Mouse (Mus musculus) urinary bladder, postnatal 36 days (tissue): ENCODE results near the gene Vwf.

Source experiments
- DNase-seq, 2 experiments: peaks; one replicate each; pipeline ENCODE4 v3.0.0; 2022; ENCODE audit warnings: low spot score in 2 of 2, mixed read lengths in 1 of 2

The Vwf gene

GRCm38 (mm10) chr6:125622434-125622833 is 75.9 kb downstream of the Vwf start:
- no peak for DNase-seq

- no peak for DNase-seq
These were observed 93.9 kb downstream of the Vwf start for GRCm38 (mm10) chr6:125640486-125640885.

DNA sequence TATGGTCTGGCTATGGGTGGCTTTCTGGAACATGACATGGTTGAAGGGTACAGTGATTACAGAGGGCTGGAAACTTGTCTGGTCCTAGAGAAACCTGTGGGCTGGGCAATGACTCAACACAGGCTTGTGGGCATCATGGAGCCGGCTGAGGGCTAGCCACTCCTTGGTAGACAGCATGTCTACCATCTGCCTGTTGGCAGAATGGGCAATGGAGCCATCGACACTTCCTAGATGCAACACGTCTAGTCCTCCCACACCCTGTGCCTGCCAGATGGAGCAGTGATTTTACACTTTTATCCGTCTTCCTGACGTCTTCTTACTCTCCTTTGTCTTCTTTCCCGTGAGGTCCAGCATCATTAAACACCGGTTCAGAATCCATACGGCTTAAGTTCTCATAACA is 94.6 kb downstream of the Vwf start:
- DNase-seq, result no peak

- no peak for DNase-seq
These were observed 102.4 kb downstream of the Vwf start for GRCm38 (mm10) chr6:125648964-125649363.

GRCm38 (mm10) chr6:125651335-125651734 is 104.8 kb downstream of the Vwf start:
- DNase-seq, result no peak

- DNase-seq, result peak in 1 of 2 experiments; percentile 16
These were observed 106.8 kb downstream of the Vwf start for GRCm38 (mm10) chr6:125653416-125653815.

DNA sequence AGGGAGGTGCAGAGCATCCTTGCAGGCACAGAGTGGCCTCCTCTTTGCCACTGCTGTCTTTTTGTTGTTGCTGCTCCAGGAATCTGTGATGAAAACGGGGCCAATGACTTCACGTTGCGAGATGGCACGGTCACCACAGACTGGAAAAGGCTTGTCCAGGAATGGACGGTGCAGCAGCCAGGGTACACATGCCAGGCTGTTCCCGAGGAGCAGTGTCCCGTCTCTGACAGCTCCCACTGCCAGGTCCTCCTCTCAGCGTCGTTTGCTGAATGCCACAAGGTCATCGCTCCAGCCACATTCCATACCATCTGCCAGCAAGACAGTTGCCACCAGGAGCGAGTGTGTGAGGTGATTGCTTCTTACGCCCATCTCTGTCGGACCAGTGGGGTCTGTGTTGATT is 110.3 kb downstream of the Vwf start:
- no peak for DNase-seq

DNA sequence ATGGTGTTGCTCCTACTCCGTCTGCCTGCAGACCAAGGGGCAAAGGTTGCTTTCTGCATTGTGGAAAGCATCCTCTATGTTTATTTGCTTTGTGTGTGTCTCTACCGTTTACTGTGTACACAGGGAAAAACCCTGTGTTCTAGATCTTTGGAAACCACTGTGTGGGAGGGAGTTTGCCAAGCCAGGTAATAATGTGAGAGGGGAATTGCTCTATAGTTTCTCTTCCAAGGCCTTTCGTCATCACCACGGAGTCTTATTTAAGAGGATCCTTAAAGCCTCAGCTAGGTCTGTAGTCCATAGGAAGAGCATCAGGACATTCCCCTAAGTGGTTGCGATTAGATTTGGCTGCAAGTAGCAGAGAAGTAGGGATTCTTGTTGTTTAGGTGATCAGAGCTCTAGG is 111.4 kb downstream of the Vwf start:
- DNase-seq, result no peak

DNA sequence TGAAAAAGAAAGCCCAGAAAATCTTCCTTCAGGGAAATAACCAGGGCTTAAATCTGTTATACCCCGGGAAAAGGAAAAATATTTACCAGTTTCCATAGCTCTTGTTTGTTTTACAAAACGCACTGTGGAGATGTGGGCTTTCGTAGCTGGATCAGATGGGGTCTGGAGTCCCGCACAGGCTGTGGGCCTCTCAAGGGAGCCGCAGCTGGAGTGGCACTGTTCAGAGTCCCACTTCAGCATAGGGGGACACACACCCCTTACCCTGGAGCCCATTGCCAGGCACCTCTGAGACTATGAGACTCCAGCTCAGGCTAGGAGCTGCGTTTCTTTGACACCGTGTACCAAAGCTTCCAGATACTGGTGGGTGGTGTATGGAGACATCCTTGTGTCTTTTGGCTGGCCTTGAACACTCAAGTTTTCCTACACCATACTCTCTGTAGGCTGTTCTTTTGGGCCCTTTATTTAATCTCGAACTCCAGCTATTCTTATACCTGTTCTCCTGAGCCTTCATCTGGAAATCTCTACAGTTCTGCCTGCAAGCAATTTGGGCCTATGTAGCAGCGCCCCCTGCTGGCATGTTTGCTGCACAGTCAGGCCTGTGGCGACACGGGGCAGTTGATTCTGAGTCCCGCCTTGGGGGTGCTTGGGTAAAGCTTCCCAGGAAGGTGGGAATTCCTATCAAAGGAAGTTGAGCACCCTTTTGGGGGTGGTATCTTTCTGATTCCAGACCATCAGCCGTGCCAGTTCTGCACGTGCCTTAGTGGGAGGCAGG is 114.7 kb downstream of the Vwf start:
- DNase-seq, result peak; percentile 38 to 74

- no peak for DNase-seq
These were observed 117.3 kb downstream of the Vwf start for GRCm38 (mm10) chr6:125663906-125664305.

DNA sequence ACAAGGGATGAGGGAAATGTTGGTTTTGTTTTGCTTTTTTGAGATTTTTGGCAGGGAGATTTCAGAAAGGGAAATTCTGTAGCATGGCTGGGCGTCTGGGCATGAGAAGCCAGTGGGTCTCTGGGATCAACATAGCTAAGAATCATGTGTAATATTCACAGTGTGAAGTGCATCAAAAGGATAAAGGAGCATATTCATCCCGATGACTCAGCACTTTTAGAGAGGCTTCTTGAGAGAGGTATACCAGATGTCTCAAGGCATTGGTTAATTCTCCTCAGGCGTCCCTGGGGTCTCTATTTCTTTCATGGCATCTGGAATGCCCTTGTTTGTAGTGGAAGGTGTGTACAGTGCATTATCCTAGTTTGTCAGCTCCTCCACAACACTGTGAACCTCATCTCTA is 125.3 kb downstream of the Vwf start:
- no peak for DNase-seq

GRCm38 (mm10) chr6:125678492-125678891 is 131.9 kb downstream of the Vwf start:
- DNase-seq, result no peak

DNA sequence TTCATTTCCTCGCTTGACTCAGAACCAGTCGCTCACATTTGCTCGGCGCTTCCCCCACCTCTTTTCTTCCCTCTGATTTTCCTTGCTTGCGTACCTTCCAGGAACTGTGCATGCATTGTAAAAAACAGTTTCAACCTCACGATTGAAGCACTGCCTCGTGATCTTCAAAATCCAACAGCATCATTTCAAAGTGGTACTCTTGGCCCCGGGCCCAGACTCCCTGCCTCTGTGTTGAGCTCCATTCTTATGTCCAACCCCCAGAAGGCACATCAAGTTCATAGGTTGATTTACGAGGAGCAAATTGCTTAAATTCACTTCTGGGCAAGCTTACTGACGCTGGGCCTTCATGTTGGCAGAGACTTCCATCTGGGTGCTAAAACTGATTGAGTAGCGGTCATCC is 134.0 kb downstream of the Vwf start:
- DNase-seq, result no peak

- no peak for DNase-seq
These were observed 138.8 kb downstream of the Vwf start for GRCm38 (mm10) chr6:125685420-125685819.

DNA sequence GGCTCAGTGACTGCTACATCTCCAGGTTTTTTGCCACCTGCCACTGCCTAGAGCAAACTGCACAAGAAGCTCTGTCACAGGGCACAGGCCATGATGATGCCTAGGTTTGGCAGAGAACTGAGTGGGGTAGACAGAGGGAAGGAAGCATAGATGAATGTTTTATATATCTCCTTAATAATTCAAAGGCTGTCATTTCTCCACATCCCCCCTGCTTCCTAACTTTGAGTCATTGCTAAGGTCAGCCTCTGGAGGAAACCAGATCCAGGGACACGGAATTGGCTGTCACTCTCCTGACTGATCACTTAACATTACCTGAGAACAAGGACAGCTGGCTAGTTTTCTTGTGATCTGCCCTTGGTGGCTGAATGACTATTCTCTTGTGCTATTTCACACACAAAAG is 141.4 kb downstream of the Vwf start:
- no peak for DNase-seq

DNA sequence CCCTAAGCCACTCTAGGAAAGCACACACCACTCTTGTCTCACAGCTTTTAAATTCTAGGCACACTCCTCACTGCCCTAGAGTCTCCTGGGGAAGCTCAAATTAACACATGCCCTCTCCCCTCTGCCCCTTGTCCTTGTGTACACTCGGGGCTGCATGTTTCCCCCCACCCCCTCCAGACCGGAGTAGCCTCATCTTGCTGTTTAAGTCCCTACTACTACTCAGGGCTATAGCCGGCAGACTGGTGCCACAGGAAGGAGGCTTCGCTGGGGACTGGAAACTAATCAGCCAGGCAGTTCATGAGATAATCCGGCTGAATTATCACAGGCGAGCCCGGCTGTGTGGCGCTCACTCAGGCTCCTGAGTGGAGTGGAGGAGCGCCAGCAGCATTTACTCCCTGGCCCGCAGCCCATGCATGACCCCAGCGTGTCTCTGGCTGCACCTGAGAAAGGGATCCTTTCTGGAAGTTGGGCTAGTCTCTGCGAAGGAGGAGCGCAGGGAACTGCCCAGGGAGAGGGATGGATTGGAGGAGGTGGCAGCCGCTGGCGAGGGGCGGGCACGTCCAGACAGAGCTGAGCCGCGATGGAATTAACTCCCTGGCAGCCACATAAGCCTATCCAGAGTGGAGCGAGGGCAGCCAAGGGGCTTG is 143.6 kb downstream of the Vwf start, which contains the start of gene Ano2:
Gene Ano2 (plus strand): TSS at position 363 of the 647 bp plus-strand sequence.
- no peak for DNase-seq

GRCm38 (mm10) chr6:125701146-125701545 is 154.6 kb downstream of the Vwf start:
- no peak for DNase-seq

DNA sequence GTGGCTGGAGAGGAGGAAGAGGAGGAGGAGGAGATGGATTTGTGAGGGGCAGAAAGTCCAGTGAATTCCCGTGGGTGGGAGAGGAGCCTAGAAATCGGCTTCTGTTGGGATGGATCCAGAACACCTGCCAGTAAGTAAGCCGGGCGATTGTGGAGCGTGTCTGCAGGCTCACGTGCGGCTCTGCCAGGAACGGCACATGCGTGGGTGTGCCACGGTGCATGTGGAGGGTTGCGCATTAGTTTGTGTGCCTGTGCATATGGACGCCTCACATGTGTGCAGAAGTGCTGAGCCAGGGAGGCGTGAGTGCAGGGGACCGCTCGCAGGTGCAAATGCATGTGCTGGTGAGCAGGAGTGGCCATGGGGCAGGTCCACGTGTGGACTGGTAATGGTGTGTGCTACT is 164.7 kb downstream of the Vwf start:
- no peak for DNase-seq

DNA sequence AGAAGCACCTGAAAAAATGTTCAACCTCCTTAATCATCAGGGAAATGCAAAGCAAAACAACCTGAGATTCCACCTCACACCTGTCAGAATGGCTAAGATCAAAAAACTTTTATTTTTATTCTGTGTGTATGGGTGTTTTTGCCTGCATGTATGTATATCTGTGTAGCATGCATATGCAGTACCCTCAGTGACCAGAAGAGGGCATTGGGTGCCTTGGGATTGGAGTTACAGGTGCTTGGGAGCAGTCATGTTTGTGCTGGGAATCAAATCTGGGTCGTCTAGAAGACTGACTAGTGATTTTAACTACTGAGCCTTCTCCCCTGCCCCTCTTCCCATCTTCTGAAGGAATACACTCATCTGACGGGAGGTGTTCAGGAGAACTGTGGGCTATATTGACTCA is 179.8 kb downstream of the Vwf start:
- no peak for DNase-seq

GRCm38 (mm10) chr6:125727484-125727911 is 180.9 kb downstream of the Vwf start:
- DNase-seq, result no peak

- no peak for DNase-seq
These were observed 182.9 kb downstream of the Vwf start for GRCm38 (mm10) chr6:125729471-125729870.

GRCm38 (mm10) chr6:125729986-125730535 is 183.5 kb downstream of the Vwf start:
- DNase-seq, result no peak
